Mouse (Mus musculus) stomach, postnatal 0 days (tissue): ENCODE measurements around the gene Methig1.
"Not testable (repeated sequence)": the region's sequence is repeated elsewhere in the genome, so short reads cannot be mapped to it uniquely, and the experiment has no call there.

Experiments used
- CTCF ChIP-seq: IDR thresholded peaks from 2 replicates; pipeline ENCODE4 v1.5.1; 2016; ENCODE audit warnings: antibody characterized with exemption, low read depth, mild to moderate bottlenecking, moderate library complexity
- EP300 ChIP-seq: optimal IDR thresholded peaks from 2 replicates; pipeline ENCODE3; 2016; ENCODE audit warnings: antibody characterized with exemption

DNA sequence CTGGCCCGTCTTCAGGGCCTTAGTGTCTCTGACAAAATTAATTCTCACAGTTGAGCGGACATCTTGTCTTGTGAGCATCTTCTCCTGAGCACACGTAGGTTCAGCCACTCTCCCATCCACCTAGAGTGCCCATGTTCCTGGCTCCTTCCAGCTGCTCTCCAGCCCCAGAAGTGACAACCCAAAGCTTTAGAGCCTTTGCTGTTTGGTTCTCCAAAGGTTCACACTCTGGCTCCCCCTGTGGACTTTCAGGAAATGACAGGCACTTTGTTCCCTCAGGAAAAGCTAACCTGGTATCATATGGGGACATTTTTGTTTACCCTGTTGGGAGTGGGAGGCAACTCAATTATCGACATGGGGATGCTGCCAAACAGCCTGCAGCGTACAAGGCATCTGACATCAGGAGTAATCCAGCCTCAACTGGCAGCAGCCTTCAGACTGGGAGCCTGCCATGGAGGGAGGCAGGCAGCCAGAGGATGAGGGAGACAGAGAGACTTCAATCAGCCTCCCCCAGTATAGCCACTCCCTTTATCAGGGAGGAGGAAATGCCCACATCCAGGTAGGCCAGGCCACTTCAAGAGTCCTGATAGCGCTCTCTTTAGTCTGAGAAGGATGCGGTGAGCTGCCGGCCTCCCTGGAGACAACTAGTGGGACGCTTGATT is 25.0 kb downstream of the Methig1 start:
- TF ChIP-seq CTCF: peak; percentile 43
- TF ChIP-seq EP300: not testable (repeated sequence)
